Mouse (Mus musculus): ENCODE measurements at regions not wholly inside any gene's neighbourhood (a gene's known extent, or its start where the extent isn't known, plus 50 kb on each side); places are given as distances from the start of the nearest gene placed in this dataset.

- DNase-seq (ENCODE audit: low read depth, low spot score) = no peak
- no peak for TF ChIP-seq HCFC1 (IDR thresholded peaks at IDR 0.05; ENCODE audit: borderline replicate concordance, insufficient read depth, low read length)
- TF ChIP-seq ZNF384 (IDR thresholded peaks at IDR 0.05; ENCODE audit: low read depth, low read length) = no peak
- TF ChIP-seq ZC3H11A (IDR thresholded peaks at IDR 0.05; ENCODE audit: borderline replicate concordance, low read depth, low read length) = no peak
- no peak for TF ChIP-seq MAFK (IDR thresholded peaks at IDR 0.05; ENCODE audit: insufficient read depth, low read depth, low read length)
- TF ChIP-seq CHD2 (IDR thresholded peaks at IDR 0.05; ENCODE audit: low read depth, low read length) = no peak
- in situ Hi-C loops (cut with MboI; ENCODE audit: low sequenced_read_pairs in 2 of 2, unreplicated experiment in 2 of 2) = no loop called here
- H3K27ac ChIP-seq (ENCODE audit: insufficient read depth, low read depth, low read length, poor library complexity, severe bottlenecking) = no peak overlapping the region
- no peaks in the 10 kb centered on the region for H3K36me3 ChIP-seq (ENCODE audit: control insufficient read depth, insufficient read depth, low read length, poor library complexity, severe bottlenecking)
- H3K9me3 ChIP-seq (ENCODE audit: control insufficient read depth, insufficient read depth, low read depth, low read length) = peaks cover 3% of the 10 kb centered on the region
- no peak overlapping the region for H3K4me3 ChIP-seq (ENCODE audit: insufficient read depth in 1 of 2, low read depth in 1 of 2, low read length in 2 of 2, poor library complexity in 1 of 2, severe bottlenecking in 1 of 2)
- H3K9ac ChIP-seq (ENCODE audit: insufficient read depth, low read depth, low read length, poor library complexity, severe bottlenecking) = no peak overlapping the region
- H3K4me1 ChIP-seq (ENCODE audit: control insufficient read depth in 2 of 2, insufficient read depth in 2 of 2, low read length in 2 of 2, poor library complexity in 1 of 2) = no peaks in the 10 kb centered on the region
Observed at GRCm38 (mm10) chr14:47939781-47940590, 180.6 kb upstream of the Peli2 start.

DNA sequence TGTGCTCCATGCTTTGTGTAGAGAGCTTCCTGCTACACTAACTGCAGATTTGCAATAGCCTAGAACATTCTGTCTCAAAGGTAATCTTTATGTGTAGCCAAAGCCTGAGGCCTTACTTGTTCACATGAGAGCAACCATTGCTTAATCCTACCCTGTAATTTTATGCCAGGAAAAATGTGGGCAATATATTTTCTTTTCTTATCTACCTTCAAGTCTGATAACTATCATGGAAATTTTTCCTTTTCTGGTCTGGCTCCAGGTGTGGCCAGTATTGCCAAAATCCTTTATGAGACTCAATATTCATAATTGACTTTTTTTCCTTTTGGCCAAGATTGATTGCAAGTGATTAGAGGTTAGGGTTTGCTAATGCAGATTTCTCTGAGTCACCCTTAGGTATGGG, 178.0 kb upstream of the Peli2 start:
- Histone ChIP-seq H3K9me3 (ENCODE audit: control insufficient read depth, insufficient read depth, low read depth, low read length) (peaks cover 5% of the 10 kb centered on the region), H3K9ac (ENCODE audit: insufficient read depth, low read depth, low read length, poor library complexity, severe bottlenecking) (no peak overlapping the region), H3K27ac (ENCODE audit: insufficient read depth, low read depth, low read length, poor library complexity, severe bottlenecking) (no peak overlapping the region), H3K36me3 (ENCODE audit: control insufficient read depth, insufficient read depth, low read length, poor library complexity, severe bottlenecking) (no peaks in the 10 kb centered on the region), H3K4me3 (ENCODE audit: insufficient read depth in 1 of 2, low read depth in 1 of 2, low read length in 2 of 2, poor library complexity in 1 of 2, severe bottlenecking in 1 of 2) (no peak overlapping the region), H3K4me1 (ENCODE audit: control insufficient read depth in 2 of 2, insufficient read depth in 2 of 2, low read length in 2 of 2, poor library complexity in 1 of 2) (no peaks in the 10 kb centered on the region)
- no peak for TF ChIP-seq HCFC1 (IDR thresholded peaks at IDR 0.05; ENCODE audit: borderline replicate concordance, insufficient read depth, low read length)
- TF ChIP-seq ZC3H11A (IDR thresholded peaks at IDR 0.05; ENCODE audit: borderline replicate concordance, low read depth, low read length) = no peak
- no peak for TF ChIP-seq ZNF384 (IDR thresholded peaks at IDR 0.05; ENCODE audit: low read depth, low read length)
- TF ChIP-seq MAFK (IDR thresholded peaks at IDR 0.05; ENCODE audit: insufficient read depth, low read depth, low read length) = no peak
- TF ChIP-seq CHD2 (IDR thresholded peaks at IDR 0.05; ENCODE audit: low read depth, low read length) = no peak
- in situ Hi-C loops (cut with MboI; ENCODE audit: low sequenced_read_pairs in 2 of 2, unreplicated experiment in 2 of 2) = no loop called here
- DNase-seq (ENCODE audit: low read depth, low spot score) = no peak

GRCm38 (mm10) chr14:47944595-47944994, 176.0 kb upstream of the Peli2 start:
- Histone ChIP-seq H3K9me3 (ENCODE audit: control insufficient read depth, insufficient read depth, low read depth, low read length) (peaks cover 5% of the 10 kb centered on the region), H3K4me1 (ENCODE audit: control insufficient read depth in 2 of 2, insufficient read depth in 2 of 2, low read length in 2 of 2, poor library complexity in 1 of 2) (no peaks in the 10 kb centered on the region), H3K4me3 (ENCODE audit: insufficient read depth in 1 of 2, low read depth in 1 of 2, low read length in 2 of 2, poor library complexity in 1 of 2, severe bottlenecking in 1 of 2) (no peak overlapping the region), H3K9ac (ENCODE audit: insufficient read depth, low read depth, low read length, poor library complexity, severe bottlenecking) (no peak overlapping the region), H3K27ac (ENCODE audit: insufficient read depth, low read depth, low read length, poor library complexity, severe bottlenecking) (no peak overlapping the region), H3K36me3 (ENCODE audit: control insufficient read depth, insufficient read depth, low read length, poor library complexity, severe bottlenecking) (no peaks in the 10 kb centered on the region)
- in situ Hi-C loops (cut with MboI; ENCODE audit: low sequenced_read_pairs in 2 of 2, unreplicated experiment in 2 of 2) = no loop called here
- DNase-seq (ENCODE audit: low read depth, low spot score) = no peak
- TF ChIP-seq HCFC1 (IDR thresholded peaks at IDR 0.05; ENCODE audit: borderline replicate concordance, insufficient read depth, low read length) = no peak
- no peak for TF ChIP-seq ZC3H11A (IDR thresholded peaks at IDR 0.05; ENCODE audit: borderline replicate concordance, low read depth, low read length)
- TF ChIP-seq MAFK (IDR thresholded peaks at IDR 0.05; ENCODE audit: insufficient read depth, low read depth, low read length) = no peak
- no peak for TF ChIP-seq ZNF384 (IDR thresholded peaks at IDR 0.05; ENCODE audit: low read depth, low read length)

- no peaks in the 10 kb centered on the region for H3K36me3 ChIP-seq (ENCODE audit: control insufficient read depth, insufficient read depth, low read length, poor library complexity, severe bottlenecking)
- no peak overlapping the region for H3K4me3 ChIP-seq (ENCODE audit: insufficient read depth in 1 of 2, low read depth in 1 of 2, low read length in 2 of 2, poor library complexity in 1 of 2, severe bottlenecking in 1 of 2)
- DNase-seq (ENCODE audit: low read depth, low spot score) = no peak
- in situ Hi-C loops (cut with MboI; ENCODE audit: low sequenced_read_pairs in 2 of 2, unreplicated experiment in 2 of 2) = no loop called here
- no peak overlapping the region for H3K27ac ChIP-seq (ENCODE audit: insufficient read depth, low read depth, low read length, poor library complexity, severe bottlenecking)
- TF ChIP-seq CHD2 (IDR thresholded peaks at IDR 0.05; ENCODE audit: low read depth, low read length) = no peak
- no peak for TF ChIP-seq ZNF384 (IDR thresholded peaks at IDR 0.05; ENCODE audit: low read depth, low read length)
- TF ChIP-seq ZC3H11A (IDR thresholded peaks at IDR 0.05; ENCODE audit: borderline replicate concordance, low read depth, low read length) = no peak
- no peak for TF ChIP-seq MAFK (IDR thresholded peaks at IDR 0.05; ENCODE audit: insufficient read depth, low read depth, low read length)
- no peak for TF ChIP-seq HCFC1 (IDR thresholded peaks at IDR 0.05; ENCODE audit: borderline replicate concordance, insufficient read depth, low read length)
- no peaks in the 10 kb centered on the region for H3K4me1 ChIP-seq (ENCODE audit: control insufficient read depth in 2 of 2, insufficient read depth in 2 of 2, low read length in 2 of 2, poor library complexity in 1 of 2)
- no peaks in the 10 kb centered on the region for H3K9me3 ChIP-seq (ENCODE audit: control insufficient read depth, insufficient read depth, low read depth, low read length)
- H3K9ac ChIP-seq (ENCODE audit: insufficient read depth, low read depth, low read length, poor library complexity, severe bottlenecking) = no peak overlapping the region
Observed at GRCm38 (mm10) chr14:47951041-47951440, 169.6 kb upstream of the Peli2 start.

Data from ES-E14 (cell line).